ENCODE assay signal across 8 mouse cellular contexts in the genomic region with DNA sequence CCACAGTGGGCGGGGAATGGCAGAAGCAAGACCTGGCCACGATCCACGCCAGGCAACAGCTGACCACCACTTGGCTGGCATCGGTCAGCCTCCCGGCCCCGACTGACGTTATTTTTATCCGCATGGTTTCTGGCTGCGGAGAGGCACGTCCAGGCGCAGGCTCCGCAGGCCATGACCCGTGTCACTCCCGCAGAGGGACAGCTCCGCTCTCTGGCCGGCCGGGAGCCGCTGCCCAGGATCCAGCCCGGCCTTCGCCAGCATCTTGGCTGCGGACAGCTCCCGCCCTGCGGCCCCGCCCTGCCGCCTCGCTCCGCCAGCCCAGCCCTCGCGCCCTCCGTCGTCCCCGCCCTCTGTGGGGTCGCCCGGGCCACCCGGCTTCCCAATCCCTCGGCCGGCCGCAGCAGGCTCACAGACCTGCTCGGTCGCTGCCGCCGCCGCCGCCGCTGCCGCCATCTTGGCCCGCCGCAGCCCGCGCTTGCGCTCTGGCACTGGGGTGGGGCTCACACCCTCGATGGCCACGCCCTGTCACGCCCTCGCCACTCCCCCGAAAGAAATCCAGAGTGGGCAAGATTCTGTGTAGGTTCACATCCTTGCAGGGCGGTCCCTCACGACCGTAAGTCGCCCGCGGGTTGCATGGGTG. TPM values are rescaled to one million over a fixed set of nuclear protein-coding genes. Genes with fewer than 3 reads are reported as not detected.
A peak's percentile ranks its signal among the peaks of the same experiment; 100 is the strongest.
DNase-seq lines count a peak whose midpoint lies in the region; ATAC-seq and TF ChIP-seq lines count a peak whose summit lies in the region.

A gene (minus strand): TSS at position 530 of the 640 bp plus-strand sequence.

- H3K27me3 ChIP-seq in hindbrain, embryonic 16.5 days (replicated peaks; ENCODE audit: control insufficient read depth, insufficient read depth, low read length) = peaks cover 19% of the 10 kb centered on the region

- DNase-seq in R1 (ENCODE audit: low read depth, low spot score) = peak; percentile 77
- DNase-seq in cerebellum, postnatal 36 days = peak; percentile 83 to 87
- DNase-seq in gastrocnemius, adult 2 months = peak; percentile 94
- DNase-seq in left cerebral cortex, adult 2 months (ENCODE audit: extremely low spot score in 1 of 2, low spot score in 2 of 2) = peak; percentile 85 to 88
- peak; percentile 89 for DNase-seq in right cerebral cortex, adult 18-20 months
- peak; percentile 70 for DNase-seq in urinary bladder, adult 2 months (ENCODE audit: low spot score)

- WGBS in hindbrain, embryonic 16.5 days = under 1% methylated on average over 47 of the region's 62 CpGs
- under 1% methylated on average over 62 of the region's 62 CpGs for WGBS in macrophage (ENCODE audit: missing documents)

- no peaks in the 10 kb centered on the region; the same call in 1 of the 2 replicates for H3K79me2 ChIP-seq in macrophage (ENCODE audit: inconsistent target)

- intact Hi-C loops in gastrocnemius, adult 2 months (cut with DNase I) = loop anchor here (5.0 kb wide), 1 partner anchor 155 kb away; no protein-coding TSS in a partner anchor
- intact Hi-C loops in left cerebral cortex, adult 2 months (cut with DNase I) = no loop called here

- H3K9ac ChIP-seq in hindbrain, embryonic 16.5 days (ENCODE audit: low read depth, low read length) = peak within 1 kb of the TSS; percentile 97

- no peak for TF ChIP-seq CTCF in gastrocnemius, adult 2 months (IDR thresholded peaks at IDR 0.05)
- no peak for TF ChIP-seq CTCF in left cerebral cortex, adult 2 months (IDR thresholded peaks at IDR 0.05)

- H3K9me3 ChIP-seq in hindbrain, embryonic 16.5 days (ENCODE audit: control insufficient read depth, low read length) = no peaks in the 10 kb centered on the region

- peak within 1 kb of the TSS; percentile 99 for H3K27ac ChIP-seq in gastrocnemius, adult 2 months
- H3K27ac ChIP-seq in hindbrain, embryonic 16.5 days (ENCODE audit: low read depth, low read length) = peak within 1 kb of the TSS; percentile 76
- H3K27ac ChIP-seq in left cerebral cortex, adult 2 months = peak within 1 kb of the TSS; percentile 88
- no peak within 1 kb of the TSS for H3K27ac ChIP-seq in macrophage

- peak within 1 kb of the TSS; percentile 83 for H3K4me3 ChIP-seq in gastrocnemius, adult 2 months
- H3K4me3 ChIP-seq in hindbrain, embryonic 16.5 days (ENCODE audit: low read length) = peak within 1 kb of the TSS; percentile 95
- H3K4me3 ChIP-seq in left cerebral cortex, adult 2 months = peak within 1 kb of the TSS; percentile 86
- H3K4me3 ChIP-seq in macrophage (ENCODE audit: inconsistent target) = peak within 1 kb of the TSS; percentile 49

- peak; percentile 90 for ATAC-seq in hindbrain, embryonic 16.5 days

- H3K4me1 ChIP-seq in hindbrain, embryonic 16.5 days (ENCODE audit: control insufficient read depth, insufficient read depth, low read depth, low read length) = peaks cover 24% of the 10 kb centered on the region

- H3K36me3 ChIP-seq in hindbrain, embryonic 16.5 days (ENCODE audit: control insufficient read depth, insufficient read depth, low read length) = no peaks in the 10 kb centered on the region; the same call in 1 of the 2 replicates
- H3K36me3 ChIP-seq in macrophage (ENCODE audit: inconsistent target) = 0 out of 2 replicates have a peak, but pooled peaks cover 6% of the 10 kb centered on the region

- H3K4me2 ChIP-seq in hindbrain, embryonic 16.5 days (ENCODE audit: low read length) = peak within 1 kb of the TSS; percentile 74

RNA-seq across cellular contexts. Expression of the gene that starts here (rescaled TPM):
- total RNA-seq in gastrocnemius, adult 2 months (2021) = 10 to 100 TPM; 88.5 to 89.5 TPM
- 49.9 and 56.1 TPM in 2 replicates for polyA plus RNA-seq in hindbrain, embryonic 16.5 days (2015; fragmentation: Nextera tagmentation; extraction: Ambion mirVana)
- total RNA-seq in left cerebral cortex, adult 2 months (2021) = 10 to 100 TPM; 39.8 to 42.9 TPM
- total RNA-seq in macrophage (2018; cell fraction: chromatin; rRNA removed) = 10 to 100 TPM in 21 of 26 experiments, 1 to 10 TPM in 5; 3.7 to 47.1 (median 19.3) TPM
- 10 to 100 TPM; 21.2 to 41.9 (median 27.6) TPM for total RNA-seq in macrophage (2018; cell fraction: cytosol; rRNA removed)
- total RNA-seq in macrophage (2018; cell fraction: nucleus; rRNA removed) = 10 to 100 TPM; 16.4 to 67.8 (median 42.8) TPM
- 21.5 to 29.7 TPM (median 28.0 TPM) in 3 replicates for polyA plus RNA-seq in macrophage (2018)
- 32.3 and 34.5 TPM in 2 replicates for polyA plus RNA-seq in urinary bladder, adult 2 months (2012; rRNA removed)
